Mouse (Mus musculus) layer of hippocampus, adult 2 months (tissue): Measurements from ENCODE around the gene Golt1a. TPM values are rescaled to one million over a fixed set of nuclear protein-coding genes. Genes with fewer than 3 reads are reported as not detected.

Experiments
- DNase-seq, 2 experiments: peaks; one replicate each; pipeline ENCODE4 v3.0.0; 2022; ENCODE audit warnings: low spot score in 2 of 2
- H3K27ac ChIP-seq: fragments of 200-600 bp; 2 replicates; pipeline ENCODE4 v1.8.1; 2022
- H3K4me3 ChIP-seq: fragments of 200-600 bp; 2 replicates; pipeline ENCODE4 v1.8.1; 2022; ENCODE audit warnings: mild to moderate bottlenecking
- CTCF ChIP-seq: fragments of 200-600 bp; conservative IDR thresholded peaks from 2 replicates; pipeline ENCODE4 v1.8.1; 2022; ENCODE audit warnings: antibody characterized with exemption, mild to moderate bottlenecking, moderate library complexity
- long read RNA-seq, 2 experiments: library from polyadenylated mRNA; stranded (forward); transcript quantifications; one replicate each; pipeline ENCODE4 v2.0.0; 2021; ENCODE audit warnings: borderline mapping rate in 2 of 2
- total RNA-seq, 2 experiments: library from RNA; stranded (reverse); gene quantifications; 2 replicates each; pipeline ENCODE4 v1.2.3; 2021

Gene Golt1a
- not detected for total RNA-seq
- long read RNA-seq, experiment 1 = 0 reads
- long read RNA-seq, experiment 2 = 0 reads

DNA sequence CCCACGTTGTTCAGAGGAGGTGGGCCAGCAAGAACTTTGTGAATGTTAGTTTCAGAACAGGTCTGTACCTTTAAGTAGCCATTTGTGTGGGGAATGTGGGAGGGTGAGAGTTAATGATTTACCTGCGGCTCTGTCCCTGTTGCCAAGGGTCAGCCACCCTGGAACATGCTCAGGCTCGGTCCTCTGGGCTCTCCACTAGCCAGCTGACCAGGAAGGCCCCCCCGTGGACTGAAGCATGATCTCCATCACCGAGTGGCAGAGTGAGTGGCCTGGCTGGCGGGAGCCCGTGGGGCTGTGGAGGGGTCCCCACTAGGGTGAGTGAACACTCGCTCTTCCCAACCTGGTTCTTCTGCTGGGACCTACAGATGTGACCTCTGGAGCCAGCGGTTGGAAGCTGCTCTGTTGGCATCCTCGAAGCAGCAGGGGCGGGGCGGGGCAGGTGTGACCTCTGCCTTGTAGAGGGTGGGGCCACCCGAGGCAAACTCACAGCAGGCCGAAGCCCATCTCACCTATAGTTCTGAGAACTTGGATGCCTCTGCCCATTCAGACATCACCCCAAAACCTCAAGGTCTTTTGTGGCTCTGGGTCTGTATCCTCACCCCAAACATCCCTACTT lies at the start of gene Golt1a:
TSS of gene Golt1a (plus strand) at position 149 of the 616 bp plus-strand sequence.
- Histone ChIP-seq H3K4me3 (no peak within 1 kb of the TSS), H3K27ac (no peak within 1 kb of the TSS)
- DNase-seq = no peak
- no peak for TF ChIP-seq CTCF

DNA sequence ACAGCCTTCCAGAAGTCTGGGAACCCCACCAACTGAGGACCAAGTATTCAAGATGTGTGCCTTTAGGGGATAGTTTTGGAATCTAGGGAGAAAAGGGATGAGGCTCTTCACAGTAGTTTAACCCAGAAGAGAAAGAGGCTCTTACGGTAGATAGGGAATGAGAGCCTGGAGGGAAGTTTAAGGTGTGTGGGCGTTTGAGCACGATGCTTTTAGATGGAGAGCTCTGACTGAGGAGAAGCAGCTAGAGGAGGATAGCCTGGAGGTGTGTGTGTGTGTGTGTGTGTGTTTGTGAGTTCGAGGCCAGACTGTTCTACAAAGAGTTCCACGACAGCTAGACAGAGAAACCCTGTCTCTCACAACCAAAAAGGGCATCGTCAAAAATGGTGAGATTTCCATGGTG lies 47.0 kb upstream of the Golt1a start:
- no peak for DNase-seq
- H3K4me3 ChIP-seq = no peak overlapping the region
- H3K27ac ChIP-seq = no peak overlapping the region
- TF ChIP-seq CTCF = no peak

DNA sequence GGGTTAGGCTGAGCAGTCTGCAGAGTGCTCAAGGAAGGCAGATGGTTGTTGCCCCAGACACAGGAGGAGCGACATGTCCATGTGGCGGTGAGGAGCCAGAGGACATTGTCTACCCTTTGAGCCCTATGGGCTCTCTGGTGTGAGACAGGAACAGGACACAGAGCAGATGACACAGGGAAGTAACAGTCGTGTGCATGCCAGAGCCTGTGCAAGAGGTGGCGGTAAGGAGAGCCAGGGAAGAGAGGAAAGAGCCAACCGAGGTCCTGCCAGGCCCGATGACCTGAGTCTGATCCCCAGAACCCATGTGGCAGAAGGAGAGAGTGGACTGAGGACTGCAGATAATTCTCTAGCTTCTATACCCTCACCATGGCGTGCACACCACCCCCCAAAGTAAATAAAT lies 46.5 kb upstream of the Golt1a start:
- no peak for DNase-seq
- H3K27ac ChIP-seq = no peak overlapping the region
- no peak for TF ChIP-seq CTCF
- no peak overlapping the region for H3K4me3 ChIP-seq

DNA sequence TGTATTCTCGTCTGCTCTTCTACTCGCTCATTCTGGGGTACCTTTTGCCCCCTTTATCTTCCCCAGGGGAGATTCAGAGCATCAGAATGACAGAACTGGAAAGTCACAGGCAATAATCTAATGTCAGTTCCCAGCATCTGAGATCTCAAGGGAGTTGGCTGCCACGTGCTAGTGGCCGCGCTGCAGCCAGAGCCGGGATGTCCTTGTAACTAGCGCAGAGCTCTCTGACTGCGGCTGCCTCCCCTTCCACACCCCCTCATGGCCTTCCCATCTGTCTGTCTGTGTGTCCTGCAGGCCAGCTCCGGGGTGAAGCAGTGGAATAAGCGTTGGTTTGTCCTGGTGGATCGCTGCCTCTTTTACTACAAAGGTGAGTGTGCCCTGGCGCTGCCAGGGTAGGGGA lies 45.2 kb upstream of the Golt1a start:
- DNase-seq = no peak
- TF ChIP-seq CTCF = no peak
- Histone ChIP-seq H3K4me3 (no peak overlapping the region), H3K27ac (no peak overlapping the region)

- DNase-seq = no peak
- Histone ChIP-seq H3K27ac (no peak overlapping the region), H3K4me3 (no peak overlapping the region)
- TF ChIP-seq CTCF = peak; percentile 49
Measured at GRCm38 (mm10) chr1:133265114-133265766, 44.4 kb upstream of the Golt1a start.

- no peak for DNase-seq
- Histone ChIP-seq H3K4me3 (no peak overlapping the region), H3K27ac (peak overlapping the region; percentile 47; the same call in 1 of the 2 replicates)
- no peak for TF ChIP-seq CTCF
Measured at GRCm38 (mm10) chr1:133267094-133267493, 42.5 kb upstream of the Golt1a start.

GRCm38 (mm10) chr1:133267813-133268492 lies 41.6 kb upstream of the Golt1a start:
- peak; percentile 35 to 48 for DNase-seq
- no peak overlapping the region for H3K4me3 ChIP-seq
- TF ChIP-seq CTCF = no peak
- peak overlapping the region; percentile 47 for H3K27ac ChIP-seq

GRCm38 (mm10) chr1:133268503-133268902 lies 41.1 kb upstream of the Golt1a start:
- H3K27ac ChIP-seq = peak overlapping the region; percentile 47
- H3K4me3 ChIP-seq = no peak overlapping the region
- TF ChIP-seq CTCF = peak; percentile 60
- no peak for DNase-seq

DNA sequence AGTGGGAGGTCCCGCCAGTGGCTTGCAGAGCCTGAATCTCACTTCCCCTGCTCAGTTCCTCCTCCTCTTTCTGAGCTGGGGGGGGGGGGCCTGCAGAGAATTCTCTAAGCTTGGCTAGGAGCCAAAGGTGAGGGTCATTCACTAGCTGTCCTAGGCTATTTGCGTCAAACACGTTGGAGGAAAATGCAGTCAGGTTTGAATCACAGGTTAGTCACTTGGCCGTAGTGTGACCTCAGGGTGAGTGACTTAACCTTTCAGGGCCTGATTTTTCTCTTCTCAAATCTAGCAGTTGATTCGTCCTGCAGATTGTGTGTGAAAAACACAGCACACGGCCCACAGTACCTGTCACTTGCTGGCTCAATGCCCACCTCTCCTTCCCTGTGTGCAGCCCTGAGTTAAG lies 39.3 kb upstream of the Golt1a start:
- TF ChIP-seq CTCF = no peak
- Histone ChIP-seq H3K4me3 (no peak overlapping the region), H3K27ac (no peak overlapping the region)
- DNase-seq = no peak

- no peak overlapping the region for H3K27ac ChIP-seq
- H3K4me3 ChIP-seq = no peak overlapping the region
- no peak for TF ChIP-seq CTCF
Measured at GRCm38 (mm10) chr1:133274163-133274562, 35.4 kb upstream of the Golt1a start.

GRCm38 (mm10) chr1:133276983-133277382 lies 32.6 kb upstream of the Golt1a start:
- H3K27ac ChIP-seq = no peak overlapping the region
- no peak for TF ChIP-seq CTCF
- H3K4me3 ChIP-seq = no peak overlapping the region
- DNase-seq = no peak

More at GRCm38 (mm10) chr1:133274163-133274562, 35.4 kb upstream of the Golt1a start:
- DNase-seq = no peak

GRCm38 (mm10) chr1:133278539-133278938 lies 31.1 kb upstream of the Golt1a start:
- no peak for DNase-seq
- Histone ChIP-seq H3K4me3 (no peak overlapping the region), H3K27ac (no peak overlapping the region)
- TF ChIP-seq CTCF = no peak

DNA sequence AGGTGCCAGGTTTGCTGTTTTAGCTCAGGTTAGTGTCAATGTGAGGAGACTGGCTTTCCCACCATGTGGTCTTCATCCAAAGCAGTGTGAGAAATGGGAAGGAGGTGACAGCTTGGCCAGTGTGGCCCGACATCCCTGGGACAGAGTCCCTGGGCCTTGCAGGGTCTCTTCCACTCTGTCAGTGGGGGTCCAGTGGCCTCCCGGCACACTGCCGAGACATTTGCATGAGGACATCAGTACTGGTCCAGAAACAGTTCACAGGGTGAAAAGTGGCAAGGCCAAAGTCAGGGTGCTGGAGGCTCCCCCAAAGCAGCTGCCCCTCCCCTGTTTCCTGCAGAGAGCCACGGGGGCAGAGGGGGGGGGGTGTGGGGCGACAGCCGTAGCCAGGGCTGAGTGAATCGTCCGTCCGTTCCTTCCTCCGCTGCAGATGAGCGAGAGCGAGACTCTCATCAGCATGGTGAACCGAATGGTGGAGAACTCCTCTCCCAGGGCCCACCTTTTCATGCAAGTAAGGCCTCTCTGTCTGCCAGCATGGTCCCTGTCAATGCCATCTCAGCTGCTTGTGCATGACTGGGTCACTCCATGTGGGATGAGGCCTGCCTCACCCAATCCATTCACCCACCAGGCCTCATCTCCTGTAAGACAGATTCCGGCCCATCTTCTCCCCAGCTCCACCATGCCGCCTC lies 30.5 kb upstream of the Golt1a start:
- 0 out of 2 replicates have a peak overlapping the region, but pooled peaks have one; percentile 10 for H3K27ac ChIP-seq
- DNase-seq = no peak
- no peak overlapping the region for H3K4me3 ChIP-seq
- no peak for TF ChIP-seq CTCF
